Mouse (Mus musculus) cerebellum, adult (tissue): ENCODE measurements around the gene Grin2a.
"Not testable (repeated sequence)": the region's sequence is repeated elsewhere in the genome, so short reads cannot be mapped to it uniquely, and the experiment has no call there.

ENCODE experiments used
- ATAC-seq: cut with Nextera tagmentation; 2 replicates; pipeline ENCODE4 v1.9.2; 2017; ENCODE audit warnings: mild to moderate bottlenecking, moderate library complexity, mixed read lengths; ENCODE audit not compliant: insufficient number of reproducible peaks, low FRiP score, low TSS enrichment

Grin2a gene

DNA sequence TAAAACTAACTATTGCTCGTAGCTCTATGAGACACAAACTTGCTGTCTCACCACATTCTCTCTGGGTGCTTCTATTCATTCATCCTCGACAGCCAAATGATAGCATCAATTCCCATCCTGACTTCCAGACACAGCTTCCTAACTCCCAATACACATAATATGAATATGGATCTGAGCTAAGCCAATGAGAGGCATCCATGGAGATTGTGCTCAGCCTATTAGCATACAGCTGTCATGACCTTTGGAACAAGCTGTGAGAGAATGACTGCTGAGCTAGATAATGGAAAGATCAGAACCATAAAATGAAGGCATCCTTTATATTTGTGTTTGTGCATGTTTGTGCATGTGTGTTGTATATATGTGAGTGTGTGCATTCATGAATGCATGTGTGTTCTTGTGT, 323.0 kb downstream of the Grin2a start:
- ATAC-seq, result no peak

DNA sequence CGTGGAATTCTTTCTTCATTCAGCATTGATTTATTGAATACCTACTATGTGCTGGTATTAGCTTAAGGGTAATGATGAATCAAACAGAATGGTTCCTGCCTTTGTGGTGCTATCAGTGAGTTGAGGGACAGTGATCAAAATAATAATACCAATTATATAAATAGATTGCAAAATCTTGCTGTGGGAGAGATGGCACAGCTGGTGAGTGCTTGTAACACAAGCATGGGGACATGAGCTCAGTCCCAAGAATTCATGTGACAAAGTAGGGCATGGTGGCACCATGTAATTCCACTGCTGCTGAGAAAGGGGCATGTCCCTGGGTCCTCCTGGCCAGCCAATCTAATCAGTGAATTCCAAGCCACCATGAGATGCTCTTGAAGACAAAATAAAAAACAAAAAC, 324.1 kb downstream of the Grin2a start:
- no peak for ATAC-seq

DNA sequence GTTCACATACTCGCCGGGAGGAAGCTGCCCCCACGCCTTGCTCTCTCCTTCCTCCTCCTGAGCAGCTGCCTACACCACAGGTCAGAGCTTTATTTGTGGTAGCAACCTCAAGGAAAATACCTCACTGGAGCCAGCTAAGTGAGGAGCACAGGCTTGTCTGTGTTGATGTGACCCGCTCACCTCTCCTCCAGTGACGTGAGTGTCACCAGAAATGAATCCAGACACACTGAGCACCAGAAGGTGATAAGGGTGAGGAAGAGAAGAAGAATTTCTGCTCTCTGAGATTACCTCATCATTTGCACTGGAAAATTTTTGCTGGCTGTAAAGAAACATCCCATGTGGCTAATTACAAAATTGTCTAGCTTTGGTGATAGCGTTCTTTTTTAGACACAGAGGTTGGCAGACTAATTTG, 324.6 kb downstream of the Grin2a start:
- ATAC-seq, result no peak

DNA sequence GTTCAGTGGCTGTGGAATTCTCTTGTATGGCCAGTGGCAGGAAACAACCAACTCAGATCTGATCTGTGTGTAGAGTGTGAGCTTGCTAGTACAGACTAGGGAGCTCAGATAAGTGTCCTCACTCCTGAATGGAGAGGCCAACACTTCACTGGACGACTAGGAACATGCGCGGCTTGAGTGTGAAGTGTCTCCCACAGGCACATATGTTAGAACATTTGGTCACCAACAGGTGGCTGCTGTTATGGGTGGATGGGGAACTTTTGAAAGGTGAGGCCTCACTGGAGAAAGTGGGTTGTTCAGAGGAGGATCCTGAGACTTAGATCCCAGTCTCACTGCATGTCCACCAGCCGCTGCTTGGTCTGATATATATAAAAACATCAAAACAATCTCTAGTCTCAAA, 329.5 kb downstream of the Grin2a start:
- no peak for ATAC-seq

DNA sequence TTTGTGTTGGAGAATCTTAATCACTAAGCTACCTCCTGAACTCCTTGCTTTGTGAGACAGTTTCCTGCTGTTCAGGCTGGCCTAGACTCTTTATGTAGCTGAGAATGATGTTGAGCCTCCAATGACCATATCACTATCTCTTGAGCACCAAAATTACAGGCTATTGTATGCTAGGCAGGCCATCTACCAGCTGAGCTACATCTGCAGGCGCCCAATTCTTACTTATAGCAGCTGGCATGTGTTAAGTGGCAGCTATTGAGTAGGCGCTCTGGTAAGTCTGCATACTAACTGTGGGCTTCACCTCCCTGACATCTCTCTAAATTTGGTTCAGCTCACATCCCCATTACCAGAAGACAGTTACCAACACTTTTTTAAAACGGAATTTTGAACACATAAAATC, 331.3 kb downstream of the Grin2a start:
- no peak for ATAC-seq

DNA sequence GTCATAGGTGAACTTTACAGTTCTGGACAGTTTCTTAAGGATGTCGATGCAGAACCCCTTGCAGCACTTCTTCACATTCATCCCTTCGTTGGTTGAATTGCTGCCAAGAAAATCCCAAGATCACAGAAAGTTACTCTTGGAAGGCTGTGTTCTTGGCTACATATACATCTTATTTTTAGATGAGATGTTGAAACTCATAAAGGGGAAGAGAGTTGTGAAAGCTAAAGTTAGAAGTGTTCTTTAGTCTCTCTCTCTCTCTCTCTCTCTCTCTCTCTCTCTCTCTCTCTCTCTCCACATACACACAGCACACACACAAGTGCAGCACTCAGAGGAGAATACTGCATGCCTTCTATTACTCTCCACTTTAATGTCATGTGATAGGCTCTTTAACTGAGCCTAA, 331.9 kb downstream of the Grin2a start:
- ATAC-seq, result no peak

DNA sequence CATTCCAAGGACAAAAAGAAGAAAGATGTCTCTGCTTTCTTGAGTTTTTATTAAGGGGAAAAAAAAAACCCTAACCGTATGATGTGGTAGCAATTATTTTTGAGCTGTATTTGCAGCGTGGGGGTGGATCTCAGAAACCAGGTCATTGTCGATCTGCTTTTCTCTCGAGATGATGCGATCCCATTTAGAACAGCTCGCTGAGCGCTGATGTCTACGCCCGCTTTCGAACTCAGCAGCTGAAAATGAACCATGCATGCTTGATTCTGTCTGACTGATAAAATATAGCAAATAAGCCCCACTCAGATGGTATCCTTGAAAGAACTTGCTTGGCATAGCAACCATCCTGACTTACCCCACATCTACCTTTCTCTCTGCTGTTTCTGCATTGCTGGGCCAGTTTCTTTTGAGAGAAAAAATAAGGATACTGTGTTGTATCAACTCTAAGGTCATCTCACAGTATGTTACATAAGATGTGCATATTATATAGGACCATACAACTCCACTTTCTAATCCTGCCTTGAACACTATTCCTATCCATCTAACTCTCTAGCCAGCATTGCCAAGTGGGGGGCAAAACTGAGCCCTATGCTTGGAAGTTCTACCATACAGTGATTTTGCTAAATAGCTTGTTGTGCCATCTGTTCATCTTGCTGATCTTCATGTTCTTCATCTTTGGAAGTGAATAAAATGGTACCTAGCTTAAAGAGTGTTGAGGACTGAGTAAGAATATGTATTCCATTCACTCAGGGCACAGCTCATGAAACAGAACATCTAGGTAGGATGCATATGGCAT, 369.5 kb downstream of the Grin2a start:
- ATAC-seq, result no peak

DNA sequence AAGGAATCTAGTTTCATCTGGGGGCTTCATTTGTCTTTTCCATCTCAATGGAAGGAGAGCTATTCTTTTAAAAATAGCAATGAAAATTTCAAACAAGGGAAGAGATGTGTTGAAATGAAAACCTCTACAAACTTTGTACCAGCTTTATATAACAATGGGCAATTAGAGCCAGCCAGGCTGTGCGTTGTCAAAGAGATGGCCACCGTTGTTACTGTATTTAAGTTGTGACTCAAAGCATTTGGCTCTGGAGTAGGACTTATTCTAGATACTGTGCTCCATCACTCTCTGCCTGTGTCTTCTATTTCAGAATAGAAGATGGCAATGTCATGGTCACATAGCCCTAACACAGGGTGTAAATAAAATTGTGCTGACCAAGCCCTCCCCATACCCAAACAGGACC, 371.0 kb downstream of the Grin2a start:
- no peak for ATAC-seq

DNA sequence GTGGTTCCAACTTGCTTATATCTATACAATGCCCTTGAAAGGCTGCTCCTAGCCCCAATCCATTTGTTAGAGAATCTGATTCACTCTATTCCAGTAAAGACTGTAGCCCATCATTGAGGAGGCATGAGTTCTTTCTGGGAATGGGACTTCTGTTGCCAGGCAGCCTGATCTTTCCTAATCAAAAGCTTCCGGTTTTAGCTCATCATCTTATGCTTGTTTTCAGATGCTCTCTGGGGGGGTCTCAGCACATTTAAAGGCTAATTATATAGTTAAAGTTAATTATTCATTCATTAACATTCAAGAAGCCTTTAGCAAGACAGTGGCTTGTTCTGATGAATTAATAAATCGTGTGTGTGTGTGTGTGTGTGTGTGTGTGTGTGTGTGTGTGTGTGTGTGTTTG, 377.2 kb downstream of the Grin2a start:
- ATAC-seq, result no peak

DNA sequence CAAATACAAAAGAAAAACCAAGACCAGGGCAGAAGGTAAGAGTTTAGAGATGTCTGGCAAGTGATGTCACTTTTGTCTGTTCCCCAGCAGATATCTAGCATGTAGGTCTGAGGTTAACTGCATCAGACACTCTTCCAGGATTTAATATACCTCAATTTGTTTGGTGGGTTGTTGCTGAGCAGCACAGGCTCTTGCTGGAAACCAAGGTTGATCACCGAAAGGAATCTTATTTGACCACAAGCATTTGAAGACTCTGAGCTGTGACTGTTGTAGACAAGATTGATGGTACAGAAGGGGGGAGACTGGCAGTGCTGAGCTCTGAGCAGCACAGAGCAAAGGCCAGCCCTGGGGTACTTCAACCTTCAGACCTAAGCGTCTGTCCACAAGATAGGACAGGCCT, 378.1 kb downstream of the Grin2a start:
- no peak for ATAC-seq

DNA sequence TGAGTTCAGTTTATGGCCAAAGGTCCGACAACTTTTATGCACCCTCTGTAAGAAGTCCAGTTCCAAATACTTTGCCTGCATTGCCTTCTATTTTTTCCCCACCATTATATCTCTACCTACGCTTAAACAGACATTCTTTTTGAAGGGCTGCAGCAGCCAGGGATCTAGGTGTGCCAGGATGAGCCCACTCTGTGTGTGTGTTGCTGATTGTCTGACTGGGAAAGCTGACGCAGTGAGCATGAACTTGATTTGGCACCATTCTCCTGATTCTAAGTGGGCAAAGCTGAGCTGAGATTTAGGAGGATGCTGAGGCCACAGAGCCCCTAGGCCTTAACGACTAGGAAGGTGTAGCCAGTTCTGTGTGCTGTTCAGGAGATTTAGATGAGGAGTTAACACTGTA, 378.6 kb downstream of the Grin2a start:
- no peak for ATAC-seq

DNA sequence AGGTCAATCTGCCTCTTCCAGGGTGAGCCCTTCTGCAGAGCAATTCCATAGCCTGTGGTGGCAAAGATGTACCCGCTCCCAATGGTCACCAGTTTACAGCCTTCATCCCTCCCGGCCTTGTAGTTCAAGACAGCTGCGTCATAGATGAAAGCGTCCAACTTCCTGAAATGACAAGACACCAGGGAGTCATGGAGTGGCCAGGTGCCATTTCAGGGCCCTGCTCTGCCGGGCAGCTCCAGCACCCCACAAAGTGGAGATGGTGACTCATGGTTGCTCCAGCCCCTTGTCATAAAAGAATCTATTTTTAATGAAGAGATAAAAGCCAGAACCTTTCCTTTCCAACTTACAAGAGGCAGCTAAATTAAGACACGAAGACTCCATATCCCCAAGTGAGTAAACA, 382.8 kb downstream of the Grin2a start:
- ATAC-seq, result not testable (repeated sequence)

DNA sequence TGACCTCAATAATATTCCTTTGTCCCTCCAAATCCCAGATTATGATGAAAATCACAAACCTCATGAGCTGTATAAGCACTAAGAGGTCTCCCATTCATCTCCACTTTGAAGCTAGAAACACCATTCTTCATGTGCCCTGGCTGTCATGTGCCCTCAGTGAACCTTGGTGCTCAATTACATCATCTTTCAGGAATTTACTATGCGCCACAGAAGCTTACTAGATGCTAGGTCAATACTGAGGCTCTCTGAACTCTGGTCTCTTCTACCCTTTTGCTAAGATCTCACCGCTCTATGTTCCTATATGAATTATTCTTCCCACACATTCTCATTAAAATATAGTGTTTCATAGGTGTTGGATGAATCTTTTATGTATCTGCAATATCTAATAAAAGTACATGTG, 387.9 kb downstream of the Grin2a start:
- no peak for ATAC-seq

DNA sequence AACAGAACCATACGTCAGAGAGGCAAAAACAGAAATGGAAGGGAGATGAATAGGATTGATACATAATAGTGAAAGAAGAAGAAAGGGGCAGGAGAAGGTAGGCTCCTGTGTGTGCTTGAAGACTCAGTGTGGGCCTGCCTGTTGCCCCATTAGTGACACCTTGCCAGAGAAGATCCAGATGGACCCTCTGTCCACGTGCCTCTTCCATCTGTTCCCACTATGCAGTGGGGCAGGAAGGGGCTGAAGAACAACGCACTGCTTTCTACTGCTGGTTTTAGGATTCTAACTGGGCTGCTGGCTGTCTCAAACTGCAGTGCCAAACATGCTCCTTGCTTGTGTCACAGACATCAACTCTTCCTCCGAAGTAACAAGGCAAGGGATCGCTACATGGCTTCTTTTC, 391.4 kb downstream of the Grin2a start:
- peak; percentile 70; the same call in 1 of the 2 replicates for ATAC-seq

DNA sequence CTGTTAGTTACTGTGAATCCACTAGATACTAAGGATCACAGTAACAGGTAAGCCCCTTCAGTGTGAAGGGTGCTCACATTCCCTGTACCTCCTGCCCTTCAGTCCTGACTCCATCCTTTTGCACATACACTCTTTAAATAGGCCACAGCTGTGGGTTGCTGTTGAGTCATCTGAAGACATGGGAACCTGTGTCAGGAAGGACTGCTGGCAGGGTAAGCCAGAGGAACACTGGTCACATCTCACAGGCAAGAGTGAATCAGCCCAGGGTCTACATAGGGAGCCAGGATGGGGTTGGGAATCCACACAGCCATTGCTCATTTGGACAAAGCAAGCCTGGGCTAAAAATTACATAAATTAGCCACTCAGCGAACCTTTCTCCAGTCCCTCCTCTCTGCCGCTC, 392.8 kb downstream of the Grin2a start:
- ATAC-seq, result no peak

DNA sequence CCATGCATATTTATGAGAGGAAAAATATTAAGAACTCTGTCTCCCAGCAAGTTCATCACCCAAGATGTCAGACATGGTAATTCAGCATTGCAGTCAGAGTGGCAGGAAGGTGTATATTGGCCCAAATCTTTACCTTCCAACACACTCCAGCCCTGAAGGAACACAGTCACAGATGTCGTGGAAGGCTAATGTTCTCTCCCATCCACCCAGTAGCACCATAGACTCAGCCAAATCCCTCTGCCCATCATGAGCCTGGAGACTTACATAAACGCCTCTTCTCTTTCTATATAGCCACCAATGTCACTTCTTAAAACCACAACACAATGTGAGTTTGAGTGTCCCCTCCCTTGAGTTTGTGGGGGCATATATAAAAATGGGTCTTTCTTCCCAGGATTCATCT, 406.2 kb downstream of the Grin2a start:
- ATAC-seq, result no peak

DNA sequence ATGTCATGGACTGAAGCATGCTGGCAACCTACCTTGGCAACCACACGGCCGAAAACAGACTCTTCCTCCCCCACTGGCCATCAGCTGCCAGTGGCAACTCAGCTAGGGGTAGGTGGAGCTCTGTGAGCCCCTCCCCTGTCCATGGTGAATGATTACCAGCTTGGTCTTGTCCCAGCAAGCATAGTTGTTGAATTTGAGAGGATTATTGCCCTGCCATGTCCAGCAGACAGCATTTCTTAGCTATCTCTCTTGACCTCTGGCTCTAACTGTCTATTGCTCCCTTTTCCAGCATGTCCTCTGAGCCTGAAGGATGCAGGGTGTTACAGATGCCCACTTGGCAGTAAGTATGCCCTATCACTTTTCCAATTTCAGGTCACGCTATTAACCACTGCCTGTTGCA, 406.9 kb downstream of the Grin2a start:
- ATAC-seq, result no peak

DNA sequence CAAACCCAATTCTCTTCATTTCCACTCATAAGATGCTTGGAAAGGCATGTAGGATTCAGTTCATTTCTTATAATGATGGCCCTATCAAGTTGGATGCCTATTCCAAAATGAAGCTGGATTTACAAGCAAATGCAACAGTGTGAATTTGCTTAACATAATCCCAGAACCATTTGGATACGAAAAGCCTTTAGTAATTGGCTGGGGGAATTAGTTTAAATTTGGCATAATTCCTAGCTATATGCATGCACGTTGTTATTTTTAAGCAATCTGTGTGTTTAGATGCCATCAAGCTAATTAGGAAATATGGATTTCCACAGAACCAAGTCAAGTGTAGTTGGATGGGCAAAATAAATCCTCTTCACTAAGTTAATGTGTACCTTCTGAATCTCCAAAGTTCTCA, 411.4 kb downstream of the Grin2a start:
- no peak for ATAC-seq

DNA sequence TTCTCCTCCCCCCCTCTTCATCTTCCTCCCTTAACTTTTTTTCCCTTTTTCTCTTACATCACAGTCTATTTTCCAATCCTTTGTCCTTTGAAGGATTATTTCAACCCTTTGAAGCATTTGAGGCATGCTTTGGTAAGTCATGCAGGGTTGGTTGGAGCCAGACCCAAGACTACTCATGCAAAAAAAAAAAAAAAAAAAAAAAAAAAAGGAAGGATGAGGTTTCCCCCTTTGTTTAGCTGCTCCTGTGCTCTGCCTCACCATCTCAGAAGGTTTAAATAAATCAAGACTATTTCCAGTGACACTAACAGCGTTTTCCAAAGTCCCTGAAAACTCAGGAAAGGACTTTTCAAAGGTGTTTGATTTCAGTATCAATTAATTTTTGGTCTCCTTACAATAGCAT, 423.6 kb downstream of the Grin2a start:
- no peak for ATAC-seq

DNA sequence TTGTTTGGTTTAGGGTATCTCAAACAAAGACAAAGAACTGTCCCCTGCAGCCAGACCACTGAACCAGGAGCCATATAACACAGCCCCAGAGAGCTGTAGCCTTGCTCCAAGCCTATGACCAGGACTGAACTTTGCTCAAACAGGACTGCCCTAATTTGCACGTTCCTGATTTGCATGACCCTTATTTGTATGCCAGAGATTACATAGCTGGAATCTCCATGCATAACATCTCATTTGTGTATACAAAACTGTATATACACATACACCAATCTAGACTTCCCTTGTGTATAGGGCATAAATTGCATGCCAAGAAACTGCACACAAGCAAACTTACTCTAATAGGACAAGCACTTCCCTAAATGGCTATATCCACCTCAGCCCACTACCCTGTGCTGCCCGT, 428.1 kb downstream of the Grin2a start:
- no peak for ATAC-seq

DNA sequence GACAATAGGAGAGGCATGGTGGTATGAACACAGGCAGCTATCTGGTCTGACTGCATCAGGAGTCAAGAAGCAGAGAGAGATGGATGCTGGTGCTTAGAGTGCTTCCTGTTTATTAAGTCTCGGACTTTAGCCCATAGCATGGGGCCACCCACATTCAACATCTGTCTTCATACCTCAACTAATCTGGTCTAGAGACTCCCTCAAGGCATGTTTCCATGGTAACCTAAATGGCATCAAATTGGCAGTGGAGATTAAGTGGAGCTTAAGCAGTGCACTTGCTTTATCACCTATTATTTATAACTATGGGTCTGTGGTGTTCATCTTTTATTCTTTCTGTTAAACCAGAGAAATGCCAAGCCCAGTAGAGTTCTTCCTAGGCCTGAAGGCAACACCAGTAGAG, 433.5 kb downstream of the Grin2a start:
- ATAC-seq, result no peak

DNA sequence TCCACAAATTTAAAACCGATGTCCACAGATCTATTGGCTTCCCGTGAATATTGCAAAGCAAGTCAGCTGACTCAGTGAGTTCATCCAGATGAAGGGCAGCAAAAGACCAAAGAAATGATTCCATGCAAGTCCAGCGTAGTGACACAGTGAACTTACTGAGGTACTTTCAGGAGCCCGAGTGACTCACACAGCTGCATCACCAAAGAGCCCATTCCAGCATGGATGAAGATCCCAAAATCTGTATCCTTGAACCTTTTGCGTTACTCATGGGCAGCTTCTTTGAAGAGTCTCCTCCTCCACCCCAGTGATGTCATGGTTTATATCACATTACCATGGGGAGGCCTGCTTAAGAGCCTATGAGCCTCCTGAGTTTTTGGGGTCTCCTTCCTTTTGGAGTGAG, 460.2 kb downstream of the Grin2a start:
- no peak for ATAC-seq
